Mouse (Mus musculus) T-helper 1 cell (primary cell): ENCODE measurements around the gene Ncbp3.

Source experiments
- in situ Hi-C: fragments of 300-600 bp; cut with MboI, MseI; formaldehyde crosslinking; loops from one replicate; pipeline ENCODE4 v1.15.1; 2025; ENCODE audit warnings: high pct_unique_total_duplicates

The Ncbp3 gene

GRCm38 (mm10) chr11:73136587-73136986, 89.0 kb downstream of the Ncbp3 start:
- in situ Hi-C loops: no loop called here

GRCm38 (mm10) chr11:73137116-73137515, 89.5 kb downstream of the Ncbp3 start:
- in situ Hi-C loops: no loop called here

- in situ Hi-C loops: no loop called here
Observed at GRCm38 (mm10) chr11:73137591-73138501, 90.3 kb downstream of the Ncbp3 start, which contains the start of gene Haspin. Gene Haspin (minus strand): TSS chr11:73138294.
